Mouse (Mus musculus) E14TG2a.4 (cell line): Measurements from ENCODE around the gene Dpp6.
A peak's percentile ranks its signal among the peaks of the same experiment; 100 is the strongest.

Experiments used
- H3K27me3 ChIP-seq: 2 replicates; pipeline ENCODE4 v1.6.1; 2014; ENCODE audit warnings: low read length, control low read depth; ENCODE audit not compliant: insufficient read depth
- H3K36me3 ChIP-seq: 2 replicates; pipeline ENCODE4 v1.6.1; 2014; ENCODE audit warnings: low read length, control low read depth; ENCODE audit not compliant: insufficient read depth
- H3K4me1 ChIP-seq: replicated peaks from 2 replicates; pipeline ENCODE4 v1.6.1; 2014; ENCODE audit warnings: low read depth, low read length, control low read depth
- H3K4me3 ChIP-seq: replicated peaks from 2 replicates; pipeline ENCODE4 v1.5.1; 2014; ENCODE audit warnings: mild to moderate bottlenecking, low read length
- H3K9me3 ChIP-seq: 2 replicates; pipeline ENCODE4 v1.6.1; 2014; ENCODE audit warnings: low read length, control low read depth
- CTCF ChIP-seq: conservative IDR thresholded peaks from 2 replicates; pipeline ENCODE4 v1.5.1; 2014; ENCODE audit warnings: low read length
- NANOG ChIP-seq: IDR thresholded peaks from 2 replicates; pipeline ENCODE4 v1.6.1; 2014; ENCODE audit warnings: borderline replicate concordance, low read length, mixed read lengths
- POU5F1 ChIP-seq: IDR thresholded peaks from 2 replicates; pipeline ENCODE4 v1.6.1; 2014; ENCODE audit warnings: low read length, borderline replicate concordance

Gene Dpp6

GRCm38 (mm10) chr5:27731392-27731791 is 914.4 kb downstream of the Dpp6 start:
- Histone ChIP-seq H3K9me3 (no peaks in the 10 kb centered on the region), H3K4me1 (no peaks in the 10 kb centered on the region), H3K27me3 (no peaks in the 10 kb centered on the region), H3K4me3 (no peak overlapping the region), H3K36me3 (no peaks in the 10 kb centered on the region)
- TF ChIP-seq POU5F1 = no peak
- TF ChIP-seq NANOG = no peak
- TF ChIP-seq CTCF = no peak

- Histone ChIP-seq H3K27me3 (no peaks in the 10 kb centered on the region), H3K36me3 (no peaks in the 10 kb centered on the region), H3K4me1 (no peaks in the 10 kb centered on the region), H3K4me3 (no peak overlapping the region), H3K9me3 (no peaks in the 10 kb centered on the region)
- TF ChIP-seq CTCF (no peak), NANOG (no peak), POU5F1 (no peak)
Measured at GRCm38 (mm10) chr5:27732288-27732868, 915.4 kb downstream of the Dpp6 start.

GRCm38 (mm10) chr5:27737168-27737567 is 920.2 kb downstream of the Dpp6 start:
- H3K36me3 ChIP-seq = peaks cover 23% of the 10 kb centered on the region
- TF ChIP-seq POU5F1 (no peak), NANOG (no peak), CTCF (peak; percentile 42)

GRCm38 (mm10) chr5:27739216-27739615 is 922.2 kb downstream of the Dpp6 start:
- Histone ChIP-seq H3K36me3 (peaks cover 44% of the 10 kb centered on the region), H3K27me3 (no peaks in the 10 kb centered on the region), H3K4me3 (no peak overlapping the region)

More at GRCm38 (mm10) chr5:27737168-27737567, 920.2 kb downstream of the Dpp6 start:
- Histone ChIP-seq H3K27me3 (no peaks in the 10 kb centered on the region), H3K4me3 (no peak overlapping the region), H3K4me1 (no peaks in the 10 kb centered on the region), H3K9me3 (no peaks in the 10 kb centered on the region)

GRCm38 (mm10) chr5:27744944-27745343 is 927.9 kb downstream of the Dpp6 start:
- peaks cover 93% of the 10 kb centered on the region for H3K36me3 ChIP-seq
- H3K9me3 ChIP-seq = no peaks in the 10 kb centered on the region
- no peaks in the 10 kb centered on the region for H3K27me3 ChIP-seq
- TF ChIP-seq CTCF (no peak), NANOG (no peak), POU5F1 (no peak)
- H3K4me1 ChIP-seq = no peaks in the 10 kb centered on the region
- no peak overlapping the region for H3K4me3 ChIP-seq

More at GRCm38 (mm10) chr5:27739216-27739615, 922.2 kb downstream of the Dpp6 start:
- TF ChIP-seq NANOG (no peak), CTCF (no peak), POU5F1 (no peak)
- H3K4me1 ChIP-seq = no peaks in the 10 kb centered on the region
- H3K9me3 ChIP-seq = no peaks in the 10 kb centered on the region

- Histone ChIP-seq H3K36me3 (peaks cover 100% of the 10 kb centered on the region), H3K4me3 (no peak overlapping the region), H3K9me3 (no peaks in the 10 kb centered on the region), H3K4me1 (peaks cover 30% of the 10 kb centered on the region), H3K27me3 (no peaks in the 10 kb centered on the region)
- TF ChIP-seq POU5F1 = no peak
- no peak for TF ChIP-seq CTCF
- no peak for TF ChIP-seq NANOG
Measured at GRCm38 (mm10) chr5:27765780-27766179, 948.8 kb downstream of the Dpp6 start.

GRCm38 (mm10) chr5:27767948-27768347 is 950.9 kb downstream of the Dpp6 start:
- Histone ChIP-seq H3K9me3 (no peaks in the 10 kb centered on the region), H3K4me3 (no peak overlapping the region), H3K36me3 (peaks cover 100% of the 10 kb centered on the region), H3K4me1 (peaks cover 30% of the 10 kb centered on the region), H3K27me3 (no peaks in the 10 kb centered on the region)
- TF ChIP-seq NANOG (no peak), POU5F1 (no peak), CTCF (no peak)
